Mouse (Mus musculus): ENCODE results near the gene Akap9.
"Not testable (repeated sequence)": the region's sequence is repeated elsewhere in the genome, so short reads cannot be mapped to it uniquely, and the experiment has no call there.

Akap9 gene

DNA sequence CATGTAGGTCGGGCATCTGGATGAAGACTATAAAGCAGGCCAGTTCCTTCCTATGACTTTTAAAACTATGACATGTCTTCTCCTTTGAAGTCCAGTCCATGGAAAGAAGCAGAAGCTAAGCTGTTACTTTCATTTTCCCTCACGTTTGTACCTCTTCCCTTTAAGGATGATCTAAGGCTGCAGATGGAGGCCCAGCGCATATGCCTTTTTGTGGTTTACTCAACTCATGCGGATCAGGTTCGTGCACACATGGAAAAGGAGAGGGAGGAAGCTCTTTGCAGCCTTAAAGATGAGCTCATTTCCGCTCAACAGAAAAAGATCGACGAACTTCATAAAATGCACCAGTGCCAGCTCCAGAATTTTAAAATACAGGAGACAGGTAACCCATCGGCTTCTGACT lies 40.6 kb downstream of the Akap9 start:
- DNase-seq (ENCODE audit: inconsistent age in 2 of 2, low spot score in 1 of 2) = no peak

DNA sequence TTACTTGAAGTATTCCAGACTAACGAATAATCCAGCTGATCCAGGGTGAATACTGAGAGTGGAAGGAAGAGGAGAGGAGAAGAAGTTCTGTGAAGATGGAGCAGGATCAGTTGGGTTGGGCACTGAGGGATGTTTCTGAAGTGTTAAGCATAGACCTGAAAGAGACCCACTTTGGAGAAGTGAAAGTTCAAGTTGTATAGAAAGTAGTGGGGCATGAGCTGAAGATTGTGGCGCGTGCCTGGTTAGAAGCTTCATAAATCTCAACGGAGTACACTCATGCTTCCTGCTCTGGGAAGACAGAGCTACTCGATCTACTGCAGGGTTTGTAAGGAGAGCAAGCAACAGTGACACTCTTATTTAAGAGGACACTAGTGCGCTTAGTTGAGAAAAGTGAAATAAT lies 41.3 kb downstream of the Akap9 start:
- no peak for DNase-seq (ENCODE audit: inconsistent age in 2 of 2, low spot score in 1 of 2)

DNA sequence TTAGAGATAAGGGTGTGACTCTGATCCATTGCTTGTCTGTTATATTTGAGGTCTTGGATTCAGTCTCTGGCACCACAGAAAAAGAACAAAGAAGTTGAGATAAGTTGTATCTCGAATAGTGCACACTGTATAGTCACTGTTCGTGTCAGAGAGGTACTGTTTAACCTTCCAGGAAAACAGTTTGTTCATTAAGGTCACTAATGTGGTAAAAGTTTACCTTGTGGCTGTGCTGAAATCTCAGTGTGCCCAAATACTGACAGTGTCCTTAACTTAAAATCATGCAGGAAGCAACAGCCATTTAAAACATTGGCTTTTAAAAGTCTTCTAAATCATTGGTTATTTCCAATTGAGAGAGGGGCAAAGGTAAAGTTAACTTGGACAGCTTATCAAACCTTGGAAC lies 43.1 kb downstream of the Akap9 start:
- DNase-seq (ENCODE audit: inconsistent age in 2 of 2, low spot score in 1 of 2) = no peak

DNA sequence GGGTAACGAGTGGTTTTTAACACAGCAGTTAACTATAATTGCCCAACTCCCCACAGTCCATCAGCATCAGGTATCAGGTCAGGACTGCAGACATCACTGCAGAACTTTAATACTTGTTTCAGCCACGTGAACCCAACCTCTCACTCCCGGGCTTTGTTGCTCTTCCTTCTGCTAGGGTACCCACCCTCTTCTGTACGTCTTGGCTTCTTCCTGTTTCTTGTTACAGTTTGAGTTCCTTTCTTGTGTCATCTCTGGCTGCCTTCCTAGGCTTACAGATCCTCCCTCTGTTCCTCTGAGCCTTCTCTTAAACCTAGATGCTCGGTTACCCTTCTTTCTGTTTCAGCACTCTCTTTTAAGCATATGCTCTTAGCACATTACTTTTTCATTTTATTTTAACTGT lies 45.9 kb downstream of the Akap9 start:
- no peak for DNase-seq (ENCODE audit: inconsistent age in 2 of 2, low spot score in 1 of 2)

DNA sequence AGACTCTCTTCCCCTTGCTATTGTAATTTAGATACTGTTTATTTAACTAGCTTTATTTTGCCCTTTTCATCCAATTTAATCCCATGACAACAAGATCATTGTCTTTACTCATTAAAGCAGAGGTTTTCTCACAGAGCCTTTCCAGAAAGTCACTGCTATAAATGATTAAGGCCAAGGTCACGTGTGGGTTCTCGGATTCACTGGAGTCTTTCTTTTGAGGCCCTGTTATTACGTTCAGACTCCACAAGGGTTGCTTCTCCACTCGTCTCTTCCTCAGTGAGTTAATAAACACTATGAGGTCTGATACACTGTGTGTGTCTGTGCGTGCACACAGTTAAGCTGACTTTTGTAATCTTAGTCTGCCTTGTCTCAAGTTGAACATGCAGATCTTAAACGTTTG lies 47.0 kb downstream of the Akap9 start:
- DNase-seq (ENCODE audit: inconsistent age in 2 of 2, low spot score in 1 of 2) = peak in 1 of 2 experiments; percentile 70

DNA sequence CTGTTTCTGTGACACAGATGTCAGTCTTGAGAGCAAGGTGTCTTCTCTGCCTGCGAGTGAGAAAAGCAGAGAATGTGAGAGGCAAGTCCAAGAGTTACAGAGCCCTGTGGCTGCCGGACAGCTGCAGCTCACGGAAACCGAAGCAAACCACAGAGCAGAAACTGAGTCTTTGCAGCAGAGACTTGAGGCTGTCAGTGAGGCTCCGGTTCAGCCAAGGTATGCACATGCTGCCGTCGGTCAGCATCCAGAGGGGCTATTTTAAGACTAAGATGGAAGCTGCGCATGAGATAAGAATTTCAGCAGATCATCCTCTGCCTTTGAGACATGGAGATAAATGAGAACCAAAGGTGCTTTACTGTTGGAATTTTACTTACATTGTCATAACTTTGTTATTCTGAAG lies 48.3 kb downstream of the Akap9 start:
- DNase-seq (ENCODE audit: inconsistent age in 2 of 2, low spot score in 1 of 2) = no peak

DNA sequence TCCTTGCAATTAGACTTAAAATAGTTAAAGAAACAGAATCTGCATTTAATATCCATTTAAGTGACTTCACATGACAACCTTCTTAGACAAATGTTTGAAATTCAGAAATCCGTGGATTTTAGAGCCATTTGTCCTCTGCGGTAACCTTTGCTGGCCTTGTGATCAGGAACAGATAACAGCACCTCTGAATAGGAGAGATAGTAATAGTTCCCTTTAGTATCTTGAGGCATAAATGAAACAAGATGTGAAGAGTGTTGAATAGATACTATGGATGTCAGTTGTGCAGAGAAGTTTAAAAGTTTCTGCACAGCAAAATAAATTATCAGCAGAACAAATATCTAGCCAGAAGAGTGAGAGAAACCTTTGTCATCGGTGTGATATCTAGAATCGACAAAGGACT lies 50.0 kb downstream of the Akap9 start:
- no peak for DNase-seq (ENCODE audit: inconsistent age in 2 of 2, low spot score in 1 of 2)

DNA sequence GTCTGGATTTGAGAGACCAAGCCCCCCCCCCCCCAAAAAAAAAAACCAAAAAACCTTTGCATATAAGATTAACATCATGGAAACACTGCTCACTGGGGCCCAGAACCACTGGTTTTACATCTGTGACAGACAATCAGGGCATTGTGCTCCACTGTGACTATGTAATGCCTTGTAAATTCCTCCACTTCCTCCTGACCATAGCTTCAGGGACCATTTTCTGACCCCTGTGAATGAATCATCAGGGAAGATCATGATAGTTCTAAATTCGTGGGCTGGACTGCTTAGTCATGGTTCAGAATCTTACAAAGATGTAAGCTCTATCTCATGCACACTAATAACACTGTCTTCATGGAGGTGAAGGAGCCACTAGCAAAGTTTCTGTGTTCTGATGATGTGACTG lies 61.8 kb downstream of the Akap9 start:
- DNase-seq (ENCODE audit: inconsistent age in 2 of 2, low spot score in 1 of 2) = no peak

DNA sequence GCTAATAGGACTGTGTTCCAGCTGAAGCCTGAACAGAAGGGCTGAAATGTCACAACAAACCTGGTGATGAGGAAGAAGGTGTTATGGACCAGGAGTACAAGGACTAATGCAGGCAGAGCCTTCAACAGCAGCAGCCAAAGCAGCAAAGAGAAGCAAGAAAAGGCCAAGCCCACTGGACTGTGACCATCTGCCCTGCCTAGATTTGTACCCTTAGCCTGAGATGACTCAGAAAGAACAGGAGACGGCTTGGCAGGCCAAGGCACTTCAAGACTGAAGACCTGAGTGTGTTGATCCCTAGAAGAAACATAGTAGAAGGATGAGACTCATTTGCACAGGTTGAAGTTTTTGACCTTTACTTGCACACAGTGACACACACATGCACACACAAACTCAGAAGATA lies 62.6 kb downstream of the Akap9 start:
- no peak for DNase-seq (ENCODE audit: inconsistent age in 2 of 2, low spot score in 1 of 2)

DNA sequence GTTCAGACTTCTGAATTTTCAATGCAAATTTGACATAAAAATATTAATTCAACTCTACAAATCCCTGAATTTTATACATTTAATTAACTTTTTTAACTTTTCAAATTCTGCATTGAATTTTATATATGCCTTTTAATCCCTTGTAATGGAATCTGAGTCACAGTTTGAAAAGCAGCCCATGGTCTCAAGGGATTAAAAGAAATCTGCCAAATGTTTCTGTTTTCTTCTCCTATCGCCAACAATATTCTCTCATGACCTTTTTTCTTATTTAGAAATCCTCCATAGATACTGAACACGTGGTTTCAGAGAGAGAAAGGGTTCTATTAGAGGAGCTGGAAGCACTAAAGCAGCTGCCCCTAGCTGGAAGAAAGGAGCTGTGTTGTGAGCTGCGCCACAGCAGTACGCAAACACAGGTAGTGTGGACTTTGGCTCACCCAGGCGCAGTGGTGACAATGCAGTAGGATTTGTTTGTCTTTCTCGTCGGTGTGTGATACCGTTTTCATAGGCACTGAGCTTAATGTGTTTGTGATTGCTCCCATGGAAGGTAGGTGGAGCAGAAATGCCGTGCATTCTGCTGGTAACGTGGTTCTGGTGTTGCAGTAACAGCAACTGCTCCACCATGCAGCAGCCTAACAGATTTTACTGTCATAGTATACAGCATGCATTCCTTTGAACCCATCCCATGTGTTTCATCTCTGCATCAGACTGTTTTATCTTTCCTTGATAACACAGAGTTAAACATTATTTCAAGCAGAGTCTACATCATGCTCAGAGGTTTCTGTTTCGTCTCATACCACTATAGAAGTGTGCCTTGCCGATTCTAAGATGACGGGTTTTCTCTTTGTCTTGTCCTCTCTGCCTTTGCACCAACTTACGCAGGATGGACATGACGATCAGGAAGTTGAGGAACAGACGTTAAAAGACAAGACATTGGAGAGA lies 76.9 kb downstream of the Akap9 start:
- DNase-seq (ENCODE audit: inconsistent age in 2 of 2, low spot score in 1 of 2) = no peak

DNA sequence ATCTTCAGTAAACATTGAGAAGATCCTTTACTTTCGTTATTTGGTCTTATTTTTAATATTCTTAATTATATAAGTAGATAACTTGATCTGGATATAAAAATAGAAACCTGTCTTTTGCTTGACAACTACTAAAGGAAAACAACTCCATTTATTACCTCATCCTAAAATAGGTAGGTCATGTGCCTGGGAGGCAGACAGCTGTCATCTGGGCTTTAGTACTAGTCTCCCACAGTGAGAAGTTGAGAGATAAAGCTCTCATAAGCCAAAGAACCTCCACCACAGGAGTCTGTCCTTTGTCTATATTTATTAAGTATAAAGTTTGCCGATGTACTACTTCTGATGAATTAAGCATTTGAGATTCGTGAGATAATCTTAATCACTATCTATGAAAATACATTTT lies 78.8 kb downstream of the Akap9 start:
- no peak for DNase-seq (ENCODE audit: inconsistent age in 2 of 2, low spot score in 1 of 2)

DNA sequence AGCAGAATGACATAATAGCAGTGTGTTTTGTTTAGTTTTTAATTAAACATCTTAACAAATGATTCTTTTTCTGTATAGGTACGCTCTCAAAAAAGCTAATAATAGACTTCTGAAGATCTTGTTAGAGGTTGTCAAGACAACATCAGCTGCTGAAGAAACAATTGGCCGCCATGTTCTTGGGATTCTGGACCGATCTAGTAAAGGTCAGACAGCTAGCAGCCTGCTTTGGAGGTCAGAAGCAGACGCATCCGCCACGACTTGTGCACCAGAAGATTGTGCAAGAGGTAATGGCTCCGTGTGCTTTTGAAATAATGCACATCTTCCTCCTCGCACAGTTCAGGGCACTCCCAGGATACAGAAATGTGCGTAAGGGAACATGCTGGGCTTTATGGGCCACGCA lies 80.4 kb downstream of the Akap9 start:
- no peak for DNase-seq (ENCODE audit: inconsistent age in 2 of 2, low spot score in 1 of 2)

DNA sequence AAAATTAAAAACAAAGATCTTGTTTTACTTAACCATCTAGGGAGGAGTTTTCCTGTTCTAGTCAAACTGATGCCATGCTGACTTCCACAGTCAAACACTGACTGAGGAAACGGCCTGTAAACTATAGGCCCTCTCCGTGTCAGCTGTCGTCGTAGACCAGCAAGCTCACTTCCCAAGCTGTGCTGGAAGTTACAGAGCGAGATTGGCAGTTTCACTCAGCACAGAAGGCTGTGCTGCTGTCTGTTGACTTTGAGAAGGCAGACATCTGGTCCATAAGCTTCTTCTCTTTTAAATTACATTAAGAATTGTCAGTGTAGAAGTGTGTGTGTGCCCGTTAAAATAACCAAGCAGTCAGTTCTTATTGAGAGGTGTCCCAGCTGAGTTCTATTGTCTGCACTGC lies 81.7 kb downstream of the Akap9 start:
- DNase-seq (ENCODE audit: inconsistent age in 2 of 2, low spot score in 1 of 2) = no peak

DNA sequence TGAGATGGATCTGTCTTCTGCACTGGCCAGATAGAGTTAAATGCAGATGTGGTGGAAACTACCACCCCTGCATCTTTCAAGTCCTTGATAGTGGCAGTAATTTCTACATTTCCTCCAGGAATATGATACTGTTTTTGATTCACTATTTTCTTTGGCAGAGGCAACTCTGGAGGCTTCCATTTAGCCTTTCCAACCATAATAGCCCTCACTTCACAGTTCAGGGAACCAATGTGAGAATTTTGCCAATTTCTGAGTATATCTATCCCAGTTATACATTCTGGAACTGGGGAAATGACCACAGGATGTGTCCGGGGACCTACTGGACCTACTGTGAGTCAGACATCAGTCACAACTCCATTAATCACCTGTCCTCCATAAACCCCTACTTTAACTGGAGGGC lies 89.8 kb downstream of the Akap9 start:
- DNase-seq (ENCODE audit: inconsistent age in 2 of 2, low spot score in 1 of 2) = not testable (repeated sequence)

DNA sequence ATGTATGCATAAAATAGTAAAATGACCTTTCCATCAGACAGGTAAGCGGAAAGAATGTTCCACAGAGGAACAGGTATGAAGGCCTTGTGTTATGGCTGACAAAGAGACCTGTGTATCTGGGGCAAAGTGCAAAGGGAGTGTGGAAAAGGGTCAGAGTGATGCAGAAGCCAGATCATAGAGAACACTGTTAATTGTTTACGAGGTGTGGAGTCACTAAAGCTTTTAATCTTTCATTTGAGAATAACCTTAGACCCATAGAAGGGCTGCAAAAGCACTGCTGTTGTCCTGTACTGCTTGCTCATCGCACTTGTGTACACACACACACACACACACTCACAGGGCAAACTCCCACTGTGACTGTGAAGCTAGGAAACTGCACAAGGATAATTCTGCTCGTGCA lies 91.5 kb downstream of the Akap9 start:
- DNase-seq (ENCODE audit: inconsistent age in 2 of 2, low spot score in 1 of 2) = no peak

DNA sequence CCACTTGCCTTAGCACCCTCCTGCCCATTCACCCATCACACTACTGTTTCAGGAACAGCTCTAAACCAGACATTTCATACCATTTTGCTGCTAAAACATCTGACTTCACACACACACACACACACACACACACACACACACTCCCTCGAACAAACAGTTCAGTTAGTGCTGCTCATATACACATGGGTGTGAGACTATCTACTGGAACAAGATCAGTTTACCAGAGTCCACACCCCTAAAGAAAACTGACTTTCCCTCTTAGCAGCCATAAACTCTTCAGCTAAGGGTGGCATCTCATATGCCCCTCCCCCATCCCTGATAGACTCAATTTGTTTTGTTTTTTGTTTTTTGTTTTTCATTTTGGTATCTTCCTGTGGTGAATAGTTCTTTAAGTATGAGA lies 92.2 kb downstream of the Akap9 start:
- DNase-seq (ENCODE audit: inconsistent age in 2 of 2, low spot score in 1 of 2) = peak in 1 of 2 experiments; percentile 15

DNA sequence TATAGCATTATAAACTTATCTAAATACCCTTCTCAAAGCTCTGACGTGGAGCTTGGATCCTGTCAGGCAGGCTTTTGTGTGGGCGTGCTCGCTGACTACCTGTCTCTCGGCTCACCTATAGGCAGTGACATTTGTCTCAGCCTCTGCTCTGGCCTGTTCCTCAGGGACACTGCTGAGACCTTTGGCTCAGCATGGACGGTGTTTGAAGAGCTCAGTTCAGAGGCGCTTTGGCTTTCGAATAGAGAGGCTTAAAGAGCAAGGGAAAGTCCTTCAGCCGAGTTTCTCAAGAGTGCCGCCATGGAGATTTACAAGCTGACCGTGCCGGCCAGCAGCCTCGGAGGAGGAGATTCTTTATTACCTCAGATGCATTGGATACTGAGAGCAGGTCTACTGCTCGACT lies 95.3 kb downstream of the Akap9 start:
- DNase-seq (ENCODE audit: inconsistent age in 2 of 2, low spot score in 1 of 2) = peak; percentile 45 to 87

DNA sequence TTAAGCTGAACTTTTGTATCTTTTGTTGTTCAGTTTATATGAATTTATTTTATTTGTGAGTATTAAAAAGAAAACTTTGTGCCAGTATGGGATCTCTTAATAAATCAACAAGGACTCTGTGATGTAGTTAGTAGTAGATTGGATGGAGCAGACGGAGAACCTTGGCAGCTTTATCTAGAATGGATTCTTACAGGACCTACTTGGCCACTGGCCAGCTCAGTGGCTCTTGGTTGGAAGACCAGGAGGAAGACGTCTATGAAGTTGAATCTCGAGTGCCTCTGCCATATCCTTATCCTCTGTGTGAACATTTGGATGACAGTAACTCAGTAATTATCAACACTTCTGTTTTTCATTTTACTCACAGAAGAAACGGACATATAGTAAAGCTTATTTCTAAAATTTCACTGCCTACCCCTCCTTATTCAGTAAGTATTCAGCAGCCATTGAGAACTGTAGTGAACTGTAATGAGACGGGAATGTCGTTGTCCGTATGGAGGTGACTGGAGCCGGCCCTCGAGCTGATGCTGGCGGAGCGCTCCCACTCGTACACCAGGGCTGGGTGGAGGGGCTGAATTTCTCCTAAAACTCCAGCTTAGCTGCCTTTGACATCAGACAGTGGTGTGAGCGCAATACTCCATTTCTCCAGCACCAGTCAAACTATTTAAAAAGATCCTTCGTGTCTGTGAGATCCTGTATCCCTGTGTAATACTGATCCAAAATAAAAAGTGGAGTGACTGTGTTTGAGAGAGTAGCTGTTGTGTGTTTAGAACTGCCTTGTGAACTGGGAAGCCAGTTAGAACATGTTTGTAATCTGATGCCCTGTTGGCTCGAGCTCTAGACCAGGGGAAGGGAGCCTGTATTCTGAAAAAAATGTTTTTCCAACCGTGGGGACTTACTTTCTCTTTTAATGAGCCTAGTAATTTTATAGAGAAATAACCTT lies 96.2 kb downstream of the Akap9 start:
- peak; percentile 65 to 82 for DNase-seq (ENCODE audit: inconsistent age in 2 of 2, low spot score in 1 of 2)

DNA sequence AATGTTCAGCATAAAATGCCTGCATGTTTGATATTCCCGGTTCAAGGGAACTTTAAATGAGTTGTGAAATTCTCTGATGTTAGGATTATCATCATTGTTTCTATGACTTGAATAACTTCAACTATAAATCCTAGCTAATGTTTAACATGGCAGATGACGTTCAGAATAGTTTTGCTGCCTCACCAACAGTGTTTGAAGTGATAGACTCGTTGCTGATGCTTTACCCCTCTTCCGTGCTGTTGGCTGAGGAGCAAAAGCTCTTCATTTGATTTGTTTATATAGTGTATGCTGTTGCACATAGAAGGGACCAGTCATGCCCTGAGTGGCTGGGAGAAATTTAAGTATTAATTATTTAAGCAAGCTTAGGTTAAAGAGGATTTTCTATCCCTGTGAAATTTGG lies 96.9 kb downstream of the Akap9 start:
- no peak for DNase-seq (ENCODE audit: inconsistent age in 2 of 2, low spot score in 1 of 2)

DNA sequence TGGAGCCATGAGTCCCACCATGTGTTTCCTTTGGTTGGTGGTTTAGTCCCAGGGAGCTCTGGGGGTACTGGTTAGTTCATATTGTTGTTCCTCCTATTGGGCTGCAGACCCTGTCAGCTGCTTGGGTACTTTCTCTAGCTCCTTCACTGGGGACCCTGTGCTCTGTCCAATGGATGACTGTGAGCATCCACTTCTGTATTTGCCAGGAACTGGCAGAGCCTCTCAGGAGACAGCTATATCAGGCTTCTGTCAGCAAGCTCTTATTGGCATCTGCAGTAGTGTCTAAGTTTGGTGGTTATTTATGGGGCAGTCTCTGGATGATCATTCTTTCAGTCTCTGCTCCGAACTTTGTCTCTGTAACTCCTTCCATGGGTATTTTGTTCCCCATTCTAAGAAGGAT lies 98.5 kb downstream of the Akap9 start:
- DNase-seq (ENCODE audit: inconsistent age in 2 of 2, low spot score in 1 of 2) = not testable (repeated sequence)

DNA sequence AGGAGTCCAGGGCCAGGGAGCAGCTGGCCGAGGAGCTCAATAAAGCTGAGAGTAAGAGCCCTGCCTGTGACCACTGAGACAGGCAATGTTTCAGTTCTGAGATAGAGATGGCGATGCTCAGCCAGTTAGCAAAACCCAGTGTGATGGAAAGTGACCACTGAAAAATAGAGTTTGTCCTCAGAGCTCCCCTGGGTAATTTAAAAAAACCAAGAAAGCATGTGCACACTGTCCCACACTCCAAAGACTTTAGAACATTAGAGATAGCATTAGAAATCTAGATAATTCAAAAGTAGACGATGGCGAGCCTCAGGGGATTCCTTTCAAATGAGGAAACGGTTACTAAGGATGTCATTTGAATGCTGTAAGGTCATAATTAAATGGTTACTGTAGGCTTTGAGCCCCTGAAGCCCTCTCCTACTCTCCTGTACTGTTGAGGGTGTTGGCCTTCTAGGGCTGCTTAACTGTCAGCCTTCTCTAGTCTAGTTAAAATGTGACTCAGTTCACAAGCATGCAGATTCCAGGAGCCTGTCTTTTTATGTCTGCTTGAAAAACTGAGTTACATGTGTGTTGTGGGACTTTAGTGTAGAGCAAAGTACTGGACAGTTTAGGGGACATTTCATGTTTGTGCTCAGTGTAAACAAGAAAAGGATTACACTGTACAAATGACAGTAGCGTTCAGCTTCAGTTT lies 100.8 kb downstream of the Akap9 start:
- DNase-seq (ENCODE audit: inconsistent age in 2 of 2, low spot score in 1 of 2) = no peak

Measured in adrenal gland, adult (tissue).